In genomic region chr9:63989214-63989613, GRCm38 (mm10) we compare ENCODE assay signal across 11 mouse cellular contexts. TPM values are rescaled to one million over a fixed set of nuclear protein-coding genes. Genes with fewer than 3 reads are reported as not detected.
DNase-seq lines count a peak whose midpoint lies in the region; ATAC-seq lines count a peak whose summit lies in the region.
"Had no signal": no experiment of that assay in that cellular context is flagged by ENCODE, and none has a peak within 500 bp of the region (broad histone marks: within the 10 kb centered on the region; RNA-seq: fewer than 3 reads in every experiment).

No protein-coding gene starts in this region.

- 58% methylated on average over 12 of the region's 12 CpGs for WGBS in heart, embryonic 16.5 days

- H3K4me1 ChIP-seq in heart, embryonic 16.5 days (ENCODE audit: control insufficient read depth, insufficient read depth, low read length), result peaks cover 70% of the 10 kb centered on the region

- no peak overlapping the region for H3K9ac ChIP-seq in heart, embryonic 16.5 days (ENCODE audit: low read length)

- no peak for ATAC-seq in heart, embryonic 16.5 days (replicated peaks; ENCODE audit: extremely low read depth, insufficient read depth, low FRiP score)
- peak; percentile 83 for ATAC-seq in granulocyte monocyte progenitor cell, adult 5-6 weeks (replicated peaks; ENCODE audit: poor library complexity, severe bottlenecking)
- ATAC-seq: forebrain, embryonic 16.5 days; hindbrain, embryonic 16.5 days had no signal

- H3K36me3 ChIP-seq in heart, embryonic 16.5 days (ENCODE audit: control insufficient read depth, insufficient read depth), result no peaks in the 10 kb centered on the region

- no peak overlapping the region for H3K4me2 ChIP-seq in heart, embryonic 16.5 days (ENCODE audit: low read depth, low read length)

- no peaks in the 10 kb centered on the region for H3K9me3 ChIP-seq in heart, embryonic 16.5 days (replicated peaks; ENCODE audit: control insufficient read depth, low read length)

- peak overlapping the region; percentile 51 for H3K27ac ChIP-seq in heart, embryonic 16.5 days (ENCODE audit: low read length)

- H3K4me3 ChIP-seq in heart, embryonic 16.5 days (ENCODE audit: low read length), result no peak overlapping the region

- intact Hi-C loops in heart, postnatal 36 days (cut with DNase I), result no loop called here

- no peak for DNase-seq in heart, postnatal 36 days
- DNase-seq in thymus, postnatal 0 days (ENCODE audit: low spot score), result peak; percentile 12
- no peak for DNase-seq in thymus, postnatal 10 days (ENCODE audit: low spot score in 2 of 2)
- DNase-seq in naive thymus-derived CD4-positive, alpha-beta T cell, adult 2 months (ENCODE audit: low read depth), result peak; percentile 38
- no peak for DNase-seq in spleen, adult 18-20 months
- no peak for DNase-seq in layer of hippocampus, postnatal 25 days (ENCODE audit: extremely low spot score in 1 of 2, low spot score in 1 of 2)
- DNase-seq: gastrocnemius, postnatal 36 days had no signal

- H3K27me3 ChIP-seq in heart, embryonic 16.5 days (ENCODE audit: control insufficient read depth, insufficient read depth, low read length), result no peaks in the 10 kb centered on the region

RNA-seq across cellular contexts. Expression of gene Smad6, which starts 32.6 kb away (rescaled TPM):
- polyA plus RNA-seq in heart, embryonic 16.5 days (2015; fragmentation: Nextera tagmentation; extraction: Ambion mirVana), result 12.8 and 13.7 TPM in 2 replicates
- 10 to 100 TPM; 11.4 to 16.3 TPM for total RNA-seq in heart, postnatal 36 days (2021)
- 0.96 and 1.4 TPM in 2 replicates for polyA plus RNA-seq in thymus, postnatal 0 days (2015; fragmentation: Nextera tagmentation; extraction: Ambion mirVana)
- total RNA-seq in granulocyte monocyte progenitor cell, adult 5-6 weeks (2014; fragmentation: Nextera tagmentation), result 0.56 and 1.4 TPM in 2 replicates
- total RNA-seq in granulocyte monocyte progenitor cell, adult 5-6 weeks (2017), result 1.3 and 1.7 TPM in 2 replicates
- total RNA-seq in layer of hippocampus, postnatal 25 days (2021), result 1 to 10 TPM; 1.8 to 2.2 TPM

Comparison
In these comparisons a context has a peak if more than half of its experiments do, and no peak if none do; other contexts are left out.
1. DNase-seq: peak in thymus, postnatal 0 days (single experiment) and naive thymus-derived CD4-positive, alpha-beta T cell, adult 2 months (single experiment); none in heart, postnatal 36 days (0 of 2), thymus, postnatal 10 days (0 of 2), spleen, adult 18-20 months (0 of 2) and layer of hippocampus, postnatal 25 days (0 of 2).